In genomic region chr13:46355306-46355705, GRCm38 (mm10) we compare ENCODE assay signal across 17 mouse cellular contexts.
"Had no signal": no experiment of that assay in that cellular context is flagged by ENCODE, and none has a peak within 500 bp of the region (broad histone marks: within the 10 kb centered on the region; RNA-seq: fewer than 3 reads in every experiment).

No protein-coding gene starts in this region.

- H3K9ac ChIP-seq: lung, embryonic 14.5 days; midbrain, embryonic 12.5 days; neural tube, embryonic 12.5 days had no signal

- H3K4me3 ChIP-seq: midbrain, embryonic 10.5 days; midbrain, embryonic 12.5 days; myocyte; neural tube, embryonic 12.5 days had no signal

- H3K27ac ChIP-seq: midbrain, embryonic 10.5 days; midbrain, embryonic 12.5 days; neural tube, embryonic 12.5 days had no signal

- H3K4me2 ChIP-seq: lung, embryonic 14.5 days; midbrain, embryonic 12.5 days; neural tube, embryonic 12.5 days had no signal

- H3K27me3 ChIP-seq: neural tube, embryonic 12.5 days had no signal

- DNase-seq: lung, adult 18-20 months; lung, embryonic 14.5 days; lung, postnatal 10 days; lung, postnatal 4 days; midbrain, embryonic 14.5 days; right cerebral cortex, adult 18-20 months; right cerebral cortex, postnatal 25 days; right cerebral cortex, postnatal 4 days; spleen, adult 18-20 months; thymus, adult 18-20 months; thymus, postnatal 14 days; thymus, postnatal 36 days had no signal

- H3K36me3 ChIP-seq: midbrain, embryonic 10.5 days; midbrain, embryonic 12.5 days; neural tube, embryonic 12.5 days had no signal

- H3K9me3 ChIP-seq: midbrain, embryonic 10.5 days; midbrain, embryonic 12.5 days; neural tube, embryonic 12.5 days had no signal

- ATAC-seq: midbrain, embryonic 16.5 days had no signal
